Mouse (Mus musculus) E14TG2a.4 (cell line): ENCODE results near the gene Msrb3.
"Not testable (repeated sequence)": the region's sequence is repeated elsewhere in the genome, so short reads cannot be mapped to it uniquely, and the experiment has no call there.

Source experiments
- H3K27me3 ChIP-seq: 2 replicates; pipeline ENCODE4 v1.6.1; 2014; ENCODE audit warnings: low read length, control low read depth; ENCODE audit not compliant: insufficient read depth
- H3K36me3 ChIP-seq: 2 replicates; pipeline ENCODE4 v1.6.1; 2014; ENCODE audit warnings: low read length, control low read depth; ENCODE audit not compliant: insufficient read depth
- H3K4me1 ChIP-seq: replicated peaks from 2 replicates; pipeline ENCODE4 v1.6.1; 2014; ENCODE audit warnings: low read depth, low read length, control low read depth
- H3K4me3 ChIP-seq: replicated peaks from 2 replicates; pipeline ENCODE4 v1.5.1; 2014; ENCODE audit warnings: mild to moderate bottlenecking, low read length
- H3K9me3 ChIP-seq: 2 replicates; pipeline ENCODE4 v1.6.1; 2014; ENCODE audit warnings: low read length, control low read depth
- CTCF ChIP-seq: conservative IDR thresholded peaks from 2 replicates; pipeline ENCODE4 v1.5.1; 2014; ENCODE audit warnings: low read length
- NANOG ChIP-seq: IDR thresholded peaks from 2 replicates; pipeline ENCODE4 v1.6.1; 2014; ENCODE audit warnings: borderline replicate concordance, low read length, mixed read lengths
- POU5F1 ChIP-seq: IDR thresholded peaks from 2 replicates; pipeline ENCODE4 v1.6.1; 2014; ENCODE audit warnings: low read length, borderline replicate concordance

Msrb3 gene

GRCm38 (mm10) chr10:120763656-120764466 lies 135.0 kb downstream of the Msrb3 start:
- Histone ChIP-seq H3K36me3 (no peaks in the 10 kb centered on the region), H3K9me3 (peaks cover 46% of the 10 kb centered on the region), H3K27me3 (no peaks in the 10 kb centered on the region), H3K4me3 (no peak overlapping the region), H3K4me1 (no peaks in the 10 kb centered on the region)
- no peak for TF ChIP-seq POU5F1
- no peak for TF ChIP-seq NANOG
- no peak for TF ChIP-seq CTCF

GRCm38 (mm10) chr10:120762958-120763357 lies 135.9 kb downstream of the Msrb3 start:
- Histone ChIP-seq H3K4me1 (no peaks in the 10 kb centered on the region), H3K4me3 (no peak overlapping the region), H3K9me3 (peaks cover 46% of the 10 kb centered on the region), H3K27me3 (no peaks in the 10 kb centered on the region), H3K36me3 (no peaks in the 10 kb centered on the region)
- TF ChIP-seq POU5F1 (no peak), NANOG (no peak), CTCF (no peak)

GRCm38 (mm10) chr10:120760679-120761078 lies 138.2 kb downstream of the Msrb3 start:
- TF ChIP-seq NANOG (no peak), CTCF (no peak), POU5F1 (no peak)
- Histone ChIP-seq H3K9me3 (peaks cover 47% of the 10 kb centered on the region), H3K27me3 (no peaks in the 10 kb centered on the region), H3K4me1 (no peaks in the 10 kb centered on the region), H3K4me3 (no peak overlapping the region), H3K36me3 (no peaks in the 10 kb centered on the region)

- no peaks in the 10 kb centered on the region for H3K4me1 ChIP-seq
- no peaks in the 10 kb centered on the region for H3K27me3 ChIP-seq
- no peak overlapping the region for H3K4me3 ChIP-seq
- no peaks in the 10 kb centered on the region for H3K36me3 ChIP-seq
- TF ChIP-seq NANOG (no peak), CTCF (no peak), POU5F1 (no peak)
- peaks cover 47% of the 10 kb centered on the region for H3K9me3 ChIP-seq
Observed at GRCm38 (mm10) chr10:120759883-120760282, 139.0 kb downstream of the Msrb3 start.

- Histone ChIP-seq H3K4me1 (peaks cover 19% of the 10 kb centered on the region), H3K27me3 (peaks cover 2% of the 10 kb centered on the region; the same call in 1 of the 2 replicates), H3K36me3 (no peaks in the 10 kb centered on the region), H3K4me3 (no peak overlapping the region), H3K9me3 (peaks cover 15% of the 10 kb centered on the region)
- TF ChIP-seq POU5F1 (no peak), NANOG (no peak), CTCF (no peak)
Observed at GRCm38 (mm10) chr10:120752454-120752853, 146.4 kb downstream of the Msrb3 start.

GRCm38 (mm10) chr10:120751821-120752261 lies 147.1 kb downstream of the Msrb3 start:
- H3K36me3 ChIP-seq, result no peaks in the 10 kb centered on the region
- TF ChIP-seq POU5F1 (no peak), NANOG (no peak), CTCF (no peak)
- H3K27me3 ChIP-seq, result peaks cover 6% of the 10 kb centered on the region
- H3K4me1 ChIP-seq, result peaks cover 23% of the 10 kb centered on the region
- H3K4me3 ChIP-seq, result no peak overlapping the region
- peaks cover 15% of the 10 kb centered on the region for H3K9me3 ChIP-seq

GRCm38 (mm10) chr10:120751295-120751722 lies 147.6 kb downstream of the Msrb3 start:
- TF ChIP-seq CTCF, result no peak
- TF ChIP-seq POU5F1, result no peak
- no peak for TF ChIP-seq NANOG
- H3K36me3 ChIP-seq, result no peaks in the 10 kb centered on the region

GRCm38 (mm10) chr10:120749556-120749955 lies 149.3 kb downstream of the Msrb3 start:
- peaks cover 14% of the 10 kb centered on the region for H3K27me3 ChIP-seq
- peaks cover 42% of the 10 kb centered on the region for H3K4me1 ChIP-seq
- H3K36me3 ChIP-seq, H3K4me3 ChIP-seq, H3K9me3 ChIP-seq: not testable (repeated sequence)

More at GRCm38 (mm10) chr10:120751295-120751722, 147.6 kb downstream of the Msrb3 start:
- Histone ChIP-seq H3K27me3 (peaks cover 7% of the 10 kb centered on the region), H3K4me3 (no peak overlapping the region), H3K4me1 (peaks cover 26% of the 10 kb centered on the region), H3K9me3 (peaks cover 15% of the 10 kb centered on the region)
